Mouse (Mus musculus): ENCODE measurements around the gene Arhgap19.
"Not testable (repeated sequence)": the region's sequence is repeated elsewhere in the genome, so short reads cannot be mapped to it uniquely, and the experiment has no call there.

Gene Arhgap19

DNA sequence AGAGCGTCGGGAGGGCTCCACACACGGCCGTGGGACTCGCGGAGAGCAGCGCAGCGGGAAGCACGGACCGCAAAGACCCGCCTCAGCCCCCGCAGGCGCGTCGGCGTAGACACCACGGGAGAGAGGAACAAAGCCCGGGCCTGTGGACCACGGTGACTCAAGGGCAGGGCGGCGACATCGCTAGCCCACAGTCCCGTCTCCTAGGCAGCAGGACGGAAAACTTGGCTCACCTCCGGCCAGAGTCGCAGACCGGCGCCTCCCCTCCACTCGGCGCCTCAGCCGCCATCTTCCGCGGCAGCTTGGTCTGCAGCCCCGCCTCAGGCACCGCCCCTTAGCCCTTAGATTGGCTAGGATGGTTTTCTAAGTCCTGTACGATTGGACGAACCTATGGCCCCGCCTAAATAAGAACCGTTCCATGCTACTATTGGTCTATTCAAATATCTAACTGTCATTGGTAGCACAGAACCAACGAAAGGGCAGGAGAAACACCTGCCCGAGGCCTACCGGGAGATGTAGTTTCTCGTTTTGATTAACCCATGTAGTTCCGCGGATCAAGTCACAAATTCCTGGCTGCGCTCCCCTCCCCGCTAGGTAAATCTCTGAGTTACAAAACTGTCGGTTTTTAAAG lies at the start of gene Arhgap19:
Arhgap19 (minus strand) TSS at position 306 of the 628 bp plus-strand sequence.
- DNase-seq, result peak; percentile 93 to 94

- DNase-seq, result no peak
Observed at GRCm38 (mm10) chr19:41850719-41851543, 49.1 kb upstream of the Arhgap19 start.

DNA sequence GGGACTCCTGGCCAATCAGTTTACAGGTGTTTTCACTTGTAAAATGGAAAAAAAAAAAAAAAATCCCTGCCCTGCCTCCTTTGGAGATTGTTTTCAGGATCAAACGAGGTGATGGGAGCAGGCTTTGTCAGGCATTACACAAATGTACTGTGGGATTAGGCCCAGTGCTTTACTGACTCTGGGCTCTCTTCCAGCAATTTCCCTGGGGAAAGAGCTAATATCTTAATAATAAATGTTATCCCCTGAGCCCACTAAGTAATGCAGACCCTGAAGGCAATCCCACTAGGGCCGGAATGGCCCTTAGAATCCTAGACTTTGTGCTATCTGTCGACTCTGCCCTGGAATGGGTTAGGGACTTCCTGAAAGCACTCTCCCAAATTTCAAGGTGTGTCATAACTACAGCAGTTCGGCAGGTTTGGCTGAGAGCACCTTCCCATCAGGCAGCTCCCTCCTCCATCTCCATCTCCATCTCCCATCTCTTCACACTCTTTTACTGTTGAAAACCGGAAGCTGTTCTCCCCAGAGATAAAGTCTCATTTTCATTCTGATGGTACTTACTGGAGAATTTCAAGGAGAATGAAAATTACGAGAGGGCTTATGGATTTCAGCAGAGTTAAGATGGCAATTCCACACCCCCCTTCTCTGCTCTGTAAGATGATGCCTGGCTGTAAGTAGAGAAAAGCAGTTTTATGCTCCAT lies 48.3 kb upstream of the Arhgap19 start:
- no peak for DNase-seq

DNA sequence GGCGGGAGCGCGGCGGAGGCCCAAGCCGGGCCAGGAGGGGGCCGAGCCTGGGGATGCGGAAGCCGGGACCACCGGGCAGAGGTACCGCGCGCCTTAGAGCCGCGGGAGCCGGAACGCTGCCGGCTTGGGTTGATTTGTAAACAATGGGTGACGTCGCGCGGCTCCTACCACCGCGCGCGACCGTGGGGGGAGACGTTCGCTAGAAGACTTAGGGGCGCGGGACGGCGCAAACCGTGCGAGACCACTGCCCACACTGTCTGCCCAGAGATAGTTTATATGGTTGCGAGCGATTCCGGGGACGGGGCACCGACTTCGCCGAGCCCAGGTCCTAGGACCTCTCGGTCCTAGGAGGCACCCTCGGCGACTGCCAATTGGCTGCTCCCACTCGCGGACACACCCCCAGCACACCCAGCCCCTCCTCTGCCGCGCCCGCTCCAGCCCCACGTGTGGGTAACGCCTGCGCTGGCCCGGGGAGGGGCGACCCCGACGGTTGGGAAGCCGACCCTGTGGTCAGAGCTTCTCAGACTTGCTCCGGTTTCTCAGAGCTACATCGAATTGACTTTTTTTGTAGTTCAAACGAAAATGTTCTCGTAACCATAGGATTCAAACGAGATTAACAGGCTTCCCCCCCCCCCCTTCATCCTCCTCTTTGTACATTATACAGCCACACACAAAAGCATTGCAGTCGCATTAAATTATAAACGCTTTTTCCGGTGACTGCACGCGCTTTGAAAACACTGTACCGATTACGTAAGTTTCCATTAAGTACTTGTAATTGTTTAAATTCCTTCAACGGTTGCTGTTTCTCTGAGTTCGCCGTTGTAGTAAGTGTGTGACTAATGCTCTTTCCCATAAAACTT lies 46.4 kb upstream of the Arhgap19 start, which contains the start of gene Frat2:
Frat2 (minus strand) TSS at position 141 of the 860 bp plus-strand sequence.
- peak; percentile 91 to 94 for DNase-seq

- not testable (repeated sequence) for DNase-seq
Observed at GRCm38 (mm10) chr19:41847614-41847991, 45.8 kb upstream of the Arhgap19 start.

DNA sequence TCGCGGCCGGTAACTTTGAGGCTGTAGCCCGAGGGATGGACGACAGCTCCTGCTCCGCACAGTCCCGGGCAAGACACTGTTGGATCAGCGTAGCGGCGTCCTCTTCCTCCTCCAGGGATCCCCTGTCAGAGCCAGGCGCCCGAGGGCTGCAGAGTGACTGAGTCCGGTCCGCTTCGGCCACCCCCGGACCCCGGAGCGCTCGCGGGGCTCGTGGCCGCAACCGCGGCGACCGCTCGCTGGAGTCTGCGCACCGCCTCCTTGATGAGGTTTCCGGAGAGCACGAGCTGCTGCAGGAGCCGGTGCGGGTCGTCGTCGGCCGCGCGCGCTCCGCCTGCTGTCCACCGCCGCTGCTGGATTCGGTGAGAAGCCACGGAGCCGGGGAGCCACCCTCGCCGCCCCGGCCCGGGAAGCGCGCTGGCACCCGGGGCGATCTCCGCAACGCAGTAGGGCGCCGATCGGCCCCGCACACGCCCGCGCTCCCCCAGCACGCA lies 45.3 kb upstream of the Arhgap19 start:
- peak; percentile 62 to 67 for DNase-seq

DNA sequence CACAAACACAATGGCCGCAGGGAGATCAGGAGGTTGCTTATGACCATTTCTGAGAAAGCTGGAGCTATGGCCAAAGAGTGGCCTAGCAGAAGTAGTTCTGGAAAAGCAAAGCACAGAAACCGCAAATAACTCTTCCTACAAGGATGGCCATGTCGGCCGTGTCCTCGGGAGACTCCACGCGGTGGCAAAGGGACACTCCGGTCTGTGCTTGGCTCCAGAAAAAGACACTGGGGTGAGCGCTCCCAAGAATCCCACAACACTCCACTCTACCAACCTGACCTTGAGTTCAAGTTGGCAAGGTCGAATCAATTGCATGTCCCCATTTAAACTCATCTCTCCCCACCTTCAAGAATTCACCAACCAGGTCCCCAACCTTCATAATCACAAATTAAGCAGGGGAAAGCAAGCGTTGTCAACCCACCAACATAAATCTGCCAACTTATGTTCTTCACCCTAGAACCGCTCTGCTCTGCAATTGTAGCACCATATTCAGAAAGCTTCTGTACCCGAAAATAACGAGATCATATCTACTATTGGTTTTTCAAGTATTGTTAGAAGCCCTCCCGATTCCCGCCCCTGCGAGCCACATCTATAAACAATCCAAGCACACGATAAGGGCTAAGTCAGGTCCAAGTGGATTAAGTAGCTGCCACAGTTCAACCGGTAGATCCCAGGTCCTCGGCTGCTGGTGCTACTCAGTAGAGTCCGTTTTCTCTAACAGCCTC lies 44.7 kb upstream of the Arhgap19 start:
- peak; percentile 25 to 38 for DNase-seq

DNA sequence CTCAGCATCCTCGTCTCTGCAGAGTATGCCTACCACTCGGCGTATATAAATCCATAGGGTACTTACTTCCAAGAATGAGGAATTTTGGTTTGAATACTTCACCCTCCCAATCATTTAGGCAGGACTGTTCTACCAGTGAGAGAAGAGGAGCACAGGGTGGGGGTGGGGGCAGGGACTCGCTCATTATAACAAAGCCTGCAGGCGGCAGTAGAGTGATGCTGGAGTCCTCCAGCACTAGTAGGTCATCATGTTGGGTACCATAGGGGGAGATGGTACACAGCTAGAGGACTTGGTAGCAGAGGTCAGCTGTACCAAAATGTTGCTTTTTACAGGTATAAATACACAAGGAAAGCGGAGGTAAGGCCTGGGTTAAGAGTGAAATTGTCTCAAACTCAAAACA lies 42.5 kb upstream of the Arhgap19 start:
- DNase-seq, result no peak

- DNase-seq, result peak; percentile 33 to 37
Observed at GRCm38 (mm10) chr19:41842706-41843105, 40.9 kb upstream of the Arhgap19 start.

GRCm38 (mm10) chr19:41842196-41842595 lies 40.3 kb upstream of the Arhgap19 start:
- no peak for DNase-seq

GRCm38 (mm10) chr19:41841105-41841750 lies 39.4 kb upstream of the Arhgap19 start:
- DNase-seq, result no peak

GRCm38 (mm10) chr19:41839685-41840084 lies 37.8 kb upstream of the Arhgap19 start:
- no peak for DNase-seq

- DNase-seq, result no peak
Observed at GRCm38 (mm10) chr19:41838808-41839207, 37.0 kb upstream of the Arhgap19 start.

GRCm38 (mm10) chr19:41837917-41838261 lies 36.0 kb upstream of the Arhgap19 start:
- DNase-seq, result peak; percentile 43 to 48

DNA sequence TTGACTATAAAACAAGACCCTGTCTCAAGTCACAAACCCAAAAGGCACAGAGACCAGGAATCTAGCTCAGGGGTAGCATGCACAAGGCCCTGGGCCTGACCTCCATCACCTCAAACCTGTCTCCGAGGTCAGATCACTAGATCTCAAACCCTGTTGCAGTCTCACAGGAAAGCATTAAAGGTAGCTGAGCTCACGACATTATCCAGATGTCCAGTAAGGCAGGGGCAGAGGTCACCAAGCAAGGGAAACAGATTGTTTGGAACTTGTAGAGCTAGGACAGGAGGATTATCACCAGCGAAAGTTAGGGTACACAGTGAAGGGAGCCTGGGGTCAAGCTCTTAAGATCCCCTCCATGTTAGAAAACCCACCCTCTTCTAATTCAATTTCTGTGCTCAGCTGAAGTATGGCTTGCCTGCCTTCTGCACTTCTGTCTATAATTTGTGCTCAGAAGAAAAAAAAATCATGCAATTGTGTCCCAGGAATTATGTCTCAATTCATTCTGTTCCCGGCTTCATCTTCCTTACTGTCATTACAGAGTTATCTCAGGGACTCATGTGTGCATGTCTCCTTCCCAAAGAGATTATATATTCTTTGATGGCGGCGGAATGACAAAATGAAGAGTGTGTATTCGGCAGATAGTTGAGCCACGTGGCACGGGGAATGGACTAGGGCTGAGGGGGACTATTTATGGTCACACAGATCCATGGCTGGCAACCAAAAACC lies 35.5 kb upstream of the Arhgap19 start:
- no peak for DNase-seq

GRCm38 (mm10) chr19:41836719-41837118 lies 34.9 kb upstream of the Arhgap19 start:
- no peak for DNase-seq

- DNase-seq, result peak; percentile 47 to 56
Observed at GRCm38 (mm10) chr19:41835816-41836215, 34.0 kb upstream of the Arhgap19 start.

DNA sequence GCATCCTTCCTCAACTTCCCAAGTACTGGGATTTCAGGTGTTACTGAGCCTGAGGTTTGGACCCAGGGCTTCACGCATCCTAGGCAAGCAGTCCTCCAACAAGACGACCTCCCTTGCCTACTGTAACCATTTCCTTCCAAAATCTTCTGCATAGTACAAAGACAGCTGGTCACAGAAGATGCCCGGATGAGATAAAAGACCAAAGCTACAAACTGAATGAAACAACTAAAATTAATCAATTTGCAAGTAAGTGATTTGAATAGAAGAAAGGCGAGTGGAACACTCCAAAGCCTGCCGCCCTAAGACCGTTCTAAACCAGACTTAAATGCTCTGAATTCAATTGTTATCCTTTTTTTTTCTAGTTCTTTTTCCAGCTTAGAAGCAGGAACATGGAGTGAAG lies 33.6 kb upstream of the Arhgap19 start:
- DNase-seq, result no peak

DNA sequence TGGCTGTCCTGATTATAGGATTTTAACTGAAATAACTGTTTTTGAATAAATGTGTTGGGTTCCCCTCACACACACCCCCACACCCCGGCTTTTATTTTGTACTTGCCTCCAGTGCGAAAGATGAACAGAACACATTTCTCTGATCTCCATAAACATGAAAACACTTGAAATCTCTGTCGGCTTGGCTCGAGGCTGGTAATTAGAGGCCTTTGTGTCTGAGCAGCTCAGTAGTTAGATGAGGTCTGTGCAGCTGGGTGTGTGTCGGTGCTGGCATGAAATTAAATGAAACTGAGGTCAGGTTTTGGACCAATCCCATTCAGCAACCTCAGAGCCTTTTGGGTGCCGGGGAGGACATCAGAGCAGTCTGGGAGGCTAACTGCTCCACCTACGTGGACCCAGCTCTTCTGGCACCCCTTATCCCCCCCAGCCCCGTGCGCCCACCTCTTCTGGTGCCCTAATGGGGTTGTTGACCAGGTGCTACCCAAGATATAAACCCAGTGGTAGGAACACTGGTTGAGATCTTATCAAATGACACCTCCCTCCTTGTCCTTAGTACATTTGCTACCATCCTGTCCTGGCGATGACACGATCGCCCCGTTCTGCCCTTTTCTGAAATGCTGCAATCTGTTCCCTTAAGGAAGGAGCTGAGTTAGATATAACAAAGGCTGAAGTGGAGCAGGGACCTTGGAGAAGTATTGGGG lies 30.8 kb upstream of the Arhgap19 start:
- DNase-seq, result no peak
